Mouse (Mus musculus) G1E (cell line): ENCODE data around the gene Naa80. TPM values are rescaled to one million over a fixed set of nuclear protein-coding genes. Genes with fewer than 3 reads are reported as not detected.
"Not testable (repeated sequence)": the region's sequence is repeated elsewhere in the genome, so short reads cannot be mapped to it uniquely, and the experiment has no call there.

Source experiments
- ATAC-seq: 2 replicates; pipeline ENCODE4 v1.8.0; 2016; ENCODE audit warnings: mild to moderate bottlenecking; ENCODE audit not compliant: insufficient number of reproducible peaks, poor library complexity, low FRiP score, severe bottlenecking; ENCODE audit errors: extremely low read depth
- DNase-seq: peaks from one replicate; pipeline ENCODE4 v3.0.0; 2012; ENCODE audit warnings: low spot score
- H3K27me3 ChIP-seq: 2 replicates; pipeline ENCODE4 v1.6.1; 2012; ENCODE audit warnings: mild to moderate bottlenecking, low read length, inconsistent platforms; ENCODE audit not compliant: insufficient read depth
- H3K36me3 ChIP-seq: replicated peaks from 2 replicates; pipeline ENCODE3; 2012; ENCODE audit warnings: mild to moderate bottlenecking, inconsistent platforms
- H3K4me1 ChIP-seq: 2 replicates; pipeline ENCODE4 v1.6.1; 2012; ENCODE audit warnings: low read depth, low read length, inconsistent platforms, mixed read lengths; ENCODE audit not compliant: insufficient read depth
- H3K4me3 ChIP-seq: 2 replicates; pipeline ENCODE4 v1.5.1; 2012; ENCODE audit warnings: low read depth, mild to moderate bottlenecking, inconsistent platforms, low read length, moderate library complexity, mixed read lengths
- H3K9me3 ChIP-seq: replicated peaks from 2 replicates; pipeline ENCODE4 v1.6.1; 2012; ENCODE audit warnings: inconsistent platforms
- CTCF ChIP-seq: IDR thresholded peaks from 2 replicates; pipeline ENCODE4 v1.5.1; 2012; ENCODE audit warnings: low read depth, low read length, inconsistent platforms, mixed read lengths
- GATA1 ChIP-seq: IDR thresholded peaks from 2 replicates; pipeline ENCODE4 v1.6.1; 2012; ENCODE audit warnings: borderline replicate concordance, low read length, inconsistent platforms, mixed read lengths
- GATA2 ChIP-seq: IDR thresholded peaks from 2 replicates; pipeline ENCODE4 v1.6.1; 2012; ENCODE audit warnings: low read depth, low read length, inconsistent platforms, borderline replicate concordance
- POLR2AphosphoS5 ChIP-seq: IDR thresholded peaks from 2 replicates; pipeline ENCODE4 v1.6.1; 2012; ENCODE audit warnings: low read depth, low read length, inconsistent platforms; ENCODE audit not compliant: insufficient replicate concordance
- TAL1 ChIP-seq: conservative IDR thresholded peaks from 2 replicates; pipeline ENCODE4 v1.6.1; 2012; ENCODE audit warnings: low read depth, low read length, inconsistent platforms, mixed read lengths
- polyA plus RNA-seq: library from polyadenylated mRNA; stranded (reverse); fragments of >175 nt; gene quantifications from 2 replicates; pipeline ENCODE4 v1.2.3, GENCODE M21; 2012
- total RNA-seq, 2 experiments: library from RNA; stranded (forward) in 1 of 2; stranded (reverse) in 1 of 2; fragments of 200-1000 nt in 1 of 2; fragments of >200 nt in 1 of 2; fragmentation: Nextera tagmentation in 1 of 2; gene quantifications; 2 replicates each; pipeline ENCODE4 v1.2.3; 2014 to 2017

Gene Naa80
- total and polyA plus RNA-seq, 3 experiments, result 14.6 to 53.8 (median 17.4) TPM

- no peak for ATAC-seq
- peaks cover 52% of the 10 kb centered on the region for H3K36me3 ChIP-seq
- DNase-seq, result no peak
- H3K4me3 ChIP-seq, result peak overlapping the region; percentile 79; the same call in 1 of the 2 replicates
- H3K27me3 ChIP-seq, result no peaks in the 10 kb centered on the region
- H3K9me3 ChIP-seq, result no peaks in the 10 kb centered on the region
- no peak for TF ChIP-seq POLR2AphosphoS5
- peak; percentile 47 for TF ChIP-seq TAL1
- no peak for TF ChIP-seq GATA2
- no peak for TF ChIP-seq GATA1
- TF ChIP-seq CTCF, result no peak
- peaks cover 82% of the 10 kb centered on the region for H3K4me1 ChIP-seq
Measured at GRCm38 (mm10) chr9:107570845-107571244, 7.8 kb upstream of the Naa80 start.

GRCm38 (mm10) chr9:107571534-107572326, 7.0 kb upstream of the Naa80 start:
- Histone ChIP-seq H3K27me3 (no peaks in the 10 kb centered on the region), H3K4me3 (peak overlapping the region; percentile 79; the same call in 1 of the 2 replicates), H3K36me3 (peaks cover 43% of the 10 kb centered on the region), H3K9me3 (no peaks in the 10 kb centered on the region), H3K4me1 (peaks cover 83% of the 10 kb centered on the region)
- no peak for ATAC-seq
- TF ChIP-seq GATA2 (no peak), GATA1 (no peak), TAL1 (no peak), CTCF (no peak), POLR2AphosphoS5 (no peak)
- DNase-seq, result no peak

- Histone ChIP-seq H3K9me3 (no peaks in the 10 kb centered on the region), H3K36me3 (peaks cover 40% of the 10 kb centered on the region), H3K4me1 (peaks cover 84% of the 10 kb centered on the region), H3K27me3 (no peaks in the 10 kb centered on the region), H3K4me3 (peak overlapping the region; percentile 7; the same call in 1 of the 2 replicates)
- no peak for DNase-seq
- TF ChIP-seq CTCF (no peak), GATA2 (no peak), POLR2AphosphoS5 (no peak), TAL1 (no peak), GATA1 (no peak)
- ATAC-seq, result no peak
Measured at GRCm38 (mm10) chr9:107572327-107572662, 6.4 kb upstream of the Naa80 start.

GRCm38 (mm10) chr9:107573774-107574173, 4.9 kb upstream of the Naa80 start:
- Histone ChIP-seq H3K36me3 (peaks cover 43% of the 10 kb centered on the region), H3K4me1 (peaks cover 81% of the 10 kb centered on the region)
- H3K9me3 ChIP-seq, H3K4me3 ChIP-seq, DNase-seq, ATAC-seq, H3K27me3 ChIP-seq: not testable (repeated sequence)

GRCm38 (mm10) chr9:107575579-107576356, 2.9 kb upstream of the Naa80 start:
- no peak for DNase-seq
- H3K36me3 ChIP-seq, result peaks cover 44% of the 10 kb centered on the region
- ATAC-seq, result no peak
- H3K4me3 ChIP-seq, result no peak overlapping the region
- H3K4me1 ChIP-seq, result peaks cover 80% of the 10 kb centered on the region
- TF ChIP-seq CTCF (no peak), POLR2AphosphoS5 (no peak), GATA2 (no peak), GATA1 (no peak), TAL1 (no peak)
- H3K27me3 ChIP-seq, result no peaks in the 10 kb centered on the region
- no peaks in the 10 kb centered on the region for H3K9me3 ChIP-seq

GRCm38 (mm10) chr9:107576357-107577107, 2.2 kb upstream of the Naa80 start, which contains the start of gene Hyal1:
Hyal1 (plus strand) TSS chr9:107576927.
- Histone ChIP-seq H3K9me3 (no peaks in the 10 kb centered on the region), H3K4me3 (peak within 1 kb of the TSS; percentile 67), H3K4me1 (peaks cover 79% of the 10 kb centered on the region), H3K36me3 (peaks cover 36% of the 10 kb centered on the region), H3K27me3 (no peaks in the 10 kb centered on the region)
- ATAC-seq (peak; percentile 43; the same call in 1 of the 2 replicates), DNase-seq (peak; percentile 85)
- no peak for TF ChIP-seq GATA2
- TF ChIP-seq POLR2AphosphoS5, result no peak
- TF ChIP-seq TAL1, result no peak
- TF ChIP-seq CTCF, result no peak
- no peak for TF ChIP-seq GATA1
